Mouse (Mus musculus): ENCODE measurements around the gene Pole2. TPM values are rescaled to one million over a fixed set of nuclear protein-coding genes. Genes with fewer than 3 reads are reported as not detected.
"Not testable (repeated sequence)": the region's sequence is repeated elsewhere in the genome, so short reads cannot be mapped to it uniquely, and the experiment has no call there.

The Pole2 gene
- total and polyA plus RNA-seq, 3 experiments, result 14.4 to 89.5 (median 18.0) TPM

DNA sequence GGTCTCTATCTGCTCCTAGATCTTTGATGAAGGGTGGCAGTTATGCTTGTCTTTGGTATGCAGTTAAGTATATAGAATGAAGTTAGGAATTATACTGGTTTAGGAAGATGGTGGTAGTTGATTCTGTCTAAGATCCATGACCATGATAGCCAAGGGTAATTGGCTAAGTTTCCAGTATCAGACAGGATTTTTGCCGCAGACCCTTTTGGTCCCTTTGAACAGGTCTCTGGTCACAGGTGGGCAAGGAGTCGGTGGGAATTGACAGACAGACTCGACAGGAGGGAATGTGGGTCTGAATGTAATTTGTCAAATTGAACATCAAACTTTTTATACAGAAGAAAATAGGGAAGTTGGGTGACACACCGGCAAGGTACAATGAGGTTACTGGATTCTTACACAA is 64.4 kb downstream of the Pole2 start:
- DNase-seq (ENCODE audit: low read depth, low spot score); H3K9me3 ChIP-seq (replicated peaks; ENCODE audit: insufficient read depth, low read length); H3K4me3 ChIP-seq (ENCODE audit: control insufficient read depth in 1 of 2, insufficient read depth in 1 of 2, low read depth in 2 of 2, low read length in 2 of 2); H3K9ac ChIP-seq (ENCODE audit: control insufficient read depth, low read depth, low read length, poor library complexity, severe bottlenecking); H3K79me2 ChIP-seq (ENCODE audit: control insufficient read depth, insufficient read depth, low read length, poor library complexity); H3K27me3 ChIP-seq (ENCODE audit: control insufficient read depth in 1 of 2, insufficient read depth in 2 of 2, low read length in 2 of 2); H3K27ac ChIP-seq (ENCODE audit: control insufficient read depth, low read depth, low read length): not testable (repeated sequence)
- H3K4me1 ChIP-seq (ENCODE audit: control insufficient read depth in 1 of 2, insufficient read depth in 2 of 2, low read length in 2 of 2), result peaks cover 2 to 16% of the 10 kb centered on the region in 2 experiments; a peak in 3 of 4 replicates
- H3K36me3 ChIP-seq (ENCODE audit: control insufficient read depth in 1 of 2, insufficient read depth in 2 of 2, low read length in 2 of 2), result peaks cover 0 to 23% of the 10 kb centered on the region in 2 experiments; a peak in 2 of 4 replicates

GRCm38 (mm10) chr12:69160677-69161076 is 67.3 kb downstream of the Pole2 start:
- not testable (repeated sequence) for H3K9ac ChIP-seq (ENCODE audit: control insufficient read depth, low read depth, low read length, poor library complexity, severe bottlenecking); H3K27ac ChIP-seq (ENCODE audit: control insufficient read depth, low read depth, low read length); H3K9me3 ChIP-seq (replicated peaks; ENCODE audit: insufficient read depth, low read length); H3K27me3 ChIP-seq (ENCODE audit: control insufficient read depth in 1 of 2, insufficient read depth in 2 of 2, low read length in 2 of 2)
- H3K36me3 ChIP-seq (ENCODE audit: control insufficient read depth in 1 of 2, insufficient read depth in 2 of 2, low read length in 2 of 2), result peaks cover 8 to 34% of the 10 kb centered on the region in 2 experiments
- H3K79me2 ChIP-seq (ENCODE audit: control insufficient read depth, insufficient read depth, low read length, poor library complexity), result peaks cover 11% of the 10 kb centered on the region
- TF ChIP-seq TBP (IDR thresholded peaks at IDR 0.05; ENCODE audit: low read depth, low read length), result peak; percentile 86
- H3K4me1 ChIP-seq (ENCODE audit: control insufficient read depth in 1 of 2, insufficient read depth in 2 of 2, low read length in 2 of 2), result peaks cover 2 to 23% of the 10 kb centered on the region in 2 experiments; a peak in 3 of 4 replicates
- DNase-seq (ENCODE audit: low read depth, low spot score), result peak; percentile 47
- peak overlapping the region; percentile 9 to 29; a peak in 2 of 4 replicates for H3K4me3 ChIP-seq (ENCODE audit: control insufficient read depth in 1 of 2, insufficient read depth in 1 of 2, low read depth in 2 of 2, low read length in 2 of 2)

GRCm38 (mm10) chr12:69159578-69159940 is 68.4 kb downstream of the Pole2 start:
- TF ChIP-seq GATA1 (IDR thresholded peaks at IDR 0.05; ENCODE audit: low read depth, low read length) (no peak), USF2 (IDR thresholded peaks at IDR 0.05; ENCODE audit: borderline replicate concordance in 1 of 2, insufficient read depth in 1 of 2, low read depth in 1 of 2, low read length in 2 of 2) (no peak), HCFC1 (IDR thresholded peaks at IDR 0.05; ENCODE audit: low read depth, low read length) (peak; percentile 47), NELFE (IDR thresholded peaks at IDR 0.05; ENCODE audit: low read depth, low read length) (no peak), ZNF384 (IDR thresholded peaks at IDR 0.05; ENCODE audit: low read depth, low read length) (peak; percentile 94), POLR2AphosphoS2 (IDR thresholded peaks at IDR 0.05; ENCODE audit: low read length) (no peak), MYC (IDR thresholded peaks at IDR 0.05; ENCODE audit: low read depth, low read length) (peak; percentile 31; the same call in 1 of the 2 replicates), E2F4 (IDR thresholded peaks at IDR 0.05; ENCODE audit: borderline replicate concordance, low read depth, low read length) (no peak), SIN3A (IDR thresholded peaks at IDR 0.05; ENCODE audit: low read length) (peak; percentile 55; the same call in 1 of the 2 replicates), ZKSCAN1 (IDR thresholded peaks at IDR 0.05; ENCODE audit: low read depth, low read length) (no peak), CTCF (IDR thresholded peaks at IDR 0.05 in 2 of 3, conservative IDR thresholded peaks at IDR 0.05 in 1 of 3; ENCODE audit: control insufficient read depth in 1 of 3, insufficient read depth in 1 of 3, low read depth in 2 of 3, low read length in 3 of 3, poor library complexity in 1 of 3, severe bottlenecking in 1 of 3) (peak in 2 of 3 experiments; percentile 20 to 62; a peak in 5 of 6 replicates), POLR2A (IDR thresholded peaks at IDR 0.05; ENCODE audit: control insufficient read depth in 1 of 2, insufficient read depth in 1 of 2, low read depth in 1 of 2, low read length in 2 of 2, poor library complexity in 1 of 2) (no peak), BHLHE40 (IDR thresholded peaks at IDR 0.05; ENCODE audit: borderline replicate concordance, low read depth, low read length) (no peak), NRF1 (IDR thresholded peaks at IDR 0.05; ENCODE audit: insufficient read depth, low read depth, low read length, poor library complexity, severe bottlenecking) (no peak), KAT2A (conservative IDR thresholded peaks at IDR 0.05; ENCODE audit: low read depth, low read length) (no peak), MEF2A (IDR thresholded peaks at IDR 0.05; ENCODE audit: extremely low read depth, insufficient replicate concordance, low read depth, low read length, poor library complexity, severe bottlenecking) (no peak), TBP (IDR thresholded peaks at IDR 0.05; ENCODE audit: low read depth, low read length) (peak; percentile 4; the same call in 1 of the 2 replicates), RAD21 (IDR thresholded peaks at IDR 0.05; ENCODE audit: low read depth, low read length) (no peak; the same call in 1 of the 2 replicates), UBTF (IDR thresholded peaks at IDR 0.05; ENCODE audit: borderline replicate concordance, insufficient read depth, low read depth, low read length) (0 out of 2 replicates have a peak, but pooled peaks have one; percentile 59), ETS1 (IDR thresholded peaks at IDR 0.05; ENCODE audit: low read depth, low read length) (0 out of 2 replicates have a peak, but pooled peaks have one; percentile 0), ZC3H11A (IDR thresholded peaks at IDR 0.05; ENCODE audit: low read depth, low read length) (0 out of 2 replicates have a peak, but pooled peaks have one; percentile 35), MAX (IDR thresholded peaks at IDR 0.05; ENCODE audit: low read length) (no peak)
- H3K79me2 ChIP-seq (ENCODE audit: control insufficient read depth, insufficient read depth, low read length, poor library complexity), result peaks cover 11% of the 10 kb centered on the region
- no peak overlapping the region for H3K27ac ChIP-seq (ENCODE audit: control insufficient read depth, low read depth, low read length)
- H3K9me3 ChIP-seq (replicated peaks; ENCODE audit: insufficient read depth, low read length), result no peaks in the 10 kb centered on the region
- peaks cover 8 to 25% of the 10 kb centered on the region in 2 experiments for H3K36me3 ChIP-seq (ENCODE audit: control insufficient read depth in 1 of 2, insufficient read depth in 2 of 2, low read length in 2 of 2)
- H3K4me3 ChIP-seq (ENCODE audit: control insufficient read depth in 1 of 2, insufficient read depth in 1 of 2, low read depth in 2 of 2, low read length in 2 of 2), result peak overlapping the region in 1 of 2 experiments; percentile 23; a peak in 1 of 4 replicates
- H3K27me3 ChIP-seq (ENCODE audit: control insufficient read depth in 1 of 2, insufficient read depth in 2 of 2, low read length in 2 of 2), result no peaks in the 10 kb centered on the region
- peak; percentile 89 for DNase-seq (ENCODE audit: low read depth, low spot score)
- peaks cover 1 to 20% of the 10 kb centered on the region in 2 experiments; a peak in 3 of 4 replicates for H3K4me1 ChIP-seq (ENCODE audit: control insufficient read depth in 1 of 2, insufficient read depth in 2 of 2, low read length in 2 of 2)
- H3K9ac ChIP-seq (ENCODE audit: control insufficient read depth, low read depth, low read length, poor library complexity, severe bottlenecking), result no peak overlapping the region

All from MEL (cell line).